ENCODE assay signal across 20 mouse cellular contexts in genomic region chr11:55633901-55634300, GRCm38 (mm10). TPM values are rescaled to one million over a fixed set of nuclear protein-coding genes. Genes with fewer than 3 reads are reported as not detected.
DNase-seq lines count a peak whose midpoint lies in the region; ATAC-seq and TF ChIP-seq lines count a peak whose summit lies in the region.
"Had no signal": no experiment of that assay in that cellular context is flagged by ENCODE, and none has a peak within 500 bp of the region (broad histone marks: within the 10 kb centered on the region; RNA-seq: fewer than 3 reads in every experiment).

No protein-coding gene starts in this region.

- H3K9me3 ChIP-seq in hindbrain, embryonic 11.5 days (ENCODE audit: control insufficient read depth, low read length), result no peaks in the 10 kb centered on the region
- H3K9me3 ChIP-seq in hindbrain, embryonic 14.5 days (ENCODE audit: control insufficient read depth, low read length), result no peaks in the 10 kb centered on the region
- H3K9me3 ChIP-seq: hindbrain, embryonic 15.5 days; limb, embryonic 12.5 days; liver, embryonic 15.5 days had no signal

- no peaks in the 10 kb centered on the region for H3K36me3 ChIP-seq in hindbrain, embryonic 11.5 days (ENCODE audit: control insufficient read depth, insufficient read depth, low read length)
- no peaks in the 10 kb centered on the region for H3K36me3 ChIP-seq in hindbrain, embryonic 14.5 days (replicated peaks; ENCODE audit: control insufficient read depth, insufficient read depth)
- H3K36me3 ChIP-seq: G1E; hindbrain, embryonic 15.5 days; limb, embryonic 12.5 days; liver, embryonic 15.5 days had no signal

- DNase-seq in hindbrain, embryonic 11.5 days (ENCODE audit: low spot score), result peak; percentile 47
- DNase-seq in hindbrain, embryonic 14.5 days (ENCODE audit: low spot score), result no peak
- peak; percentile 2 to 9 for DNase-seq in cerebellum, postnatal 36 days
- DNase-seq in layer of hippocampus, adult 2 months (ENCODE audit: low spot score in 2 of 2), result peak; percentile 39
- DNase-seq in retina, embryonic 14.5 days (ENCODE audit: low spot score), result peak; percentile 17
- no peak for DNase-seq in gastrocnemius, adult 18-20 months (ENCODE audit: low spot score)
- no peak for DNase-seq in lung, postnatal 4 days
- DNase-seq: adrenal gland, postnatal 25 days; forebrain, postnatal 0 days; gastrocnemius, postnatal 36 days; kidney, adult 9 months; lung, postnatal 36 days; right cerebral cortex, postnatal 25 days had no signal

- H3K9ac ChIP-seq in hindbrain, embryonic 11.5 days (ENCODE audit: low read depth, low read length), result no peak overlapping the region
- no peak overlapping the region for H3K9ac ChIP-seq in hindbrain, embryonic 14.5 days
- H3K9ac ChIP-seq: forebrain, postnatal 0 days; hindbrain, embryonic 15.5 days; limb, embryonic 12.5 days; liver, embryonic 15.5 days had no signal

- TF ChIP-seq CTCF in layer of hippocampus, adult 2 months (conservative IDR thresholded peaks at IDR 0.05), result no peak

- H3K27ac ChIP-seq in hindbrain, embryonic 11.5 days (ENCODE audit: low read depth, low read length), result peak overlapping the region; percentile 60
- H3K27ac ChIP-seq in hindbrain, embryonic 14.5 days, result no peak overlapping the region
- H3K27ac ChIP-seq in layer of hippocampus, adult 2 months, result no peak overlapping the region
- H3K27ac ChIP-seq: hindbrain, embryonic 15.5 days; limb, embryonic 12.5 days; liver, embryonic 15.5 days had no signal

- H3K27me3 ChIP-seq in hindbrain, embryonic 11.5 days (ENCODE audit: control insufficient read depth, insufficient read depth, low read length), result no peaks in the 10 kb centered on the region
- no peaks in the 10 kb centered on the region for H3K27me3 ChIP-seq in hindbrain, embryonic 14.5 days (ENCODE audit: control insufficient read depth, insufficient read depth, low read length)
- H3K27me3 ChIP-seq: hindbrain, embryonic 15.5 days; limb, embryonic 12.5 days; liver, embryonic 15.5 days had no signal

- ATAC-seq in hindbrain, embryonic 11.5 days (ENCODE audit: low FRiP score), result peak; percentile 81
- no peak for ATAC-seq in hindbrain, embryonic 14.5 days (ENCODE audit: low FRiP score)
- ATAC-seq in megakaryocyte-erythroid progenitor cell, adult 5-6 weeks (replicated peaks; ENCODE audit: low FRiP score, low TSS enrichment, poor library complexity, severe bottlenecking), result no peak
- ATAC-seq: forebrain, postnatal 0 days; midbrain, embryonic 16.5 days had no signal

- H3K4me1 ChIP-seq in hindbrain, embryonic 11.5 days (replicated peaks; ENCODE audit: control insufficient read depth, insufficient read depth, low read length), result no peaks in the 10 kb centered on the region; the same call in 1 of the 2 replicates
- H3K4me1 ChIP-seq in hindbrain, embryonic 14.5 days (replicated peaks; ENCODE audit: control insufficient read depth, insufficient read depth, low read length), result 0 out of 2 replicates have a peak, but pooled peaks cover 7% of the 10 kb centered on the region
- H3K4me1 ChIP-seq: limb, embryonic 12.5 days; liver, embryonic 15.5 days had no signal

- no peak overlapping the region for H3K4me3 ChIP-seq in hindbrain, embryonic 11.5 days (ENCODE audit: low read depth, low read length)
- no peak overlapping the region for H3K4me3 ChIP-seq in hindbrain, embryonic 14.5 days (replicated peaks; ENCODE audit: low read length)
- H3K4me3 ChIP-seq in layer of hippocampus, adult 2 months, result no peak overlapping the region
- H3K4me3 ChIP-seq: hindbrain, embryonic 15.5 days; limb, embryonic 12.5 days; liver, embryonic 15.5 days had no signal

- no peak overlapping the region for H3K4me2 ChIP-seq in hindbrain, embryonic 11.5 days (replicated peaks; ENCODE audit: low read depth, low read length)
- H3K4me2 ChIP-seq in hindbrain, embryonic 14.5 days (replicated peaks), result no peak overlapping the region
- H3K4me2 ChIP-seq: hindbrain, embryonic 15.5 days; limb, embryonic 12.5 days; liver, embryonic 15.5 days had no signal

RNA-seq across cellular contexts. Expression of gene Glra1, which starts 25.9 kb away (rescaled TPM):
- 5.8 and 10.0 TPM in 2 replicates for polyA plus RNA-seq in hindbrain, embryonic 11.5 days (2014; fragmentation: Nextera tagmentation; extraction: Ambion mirVana)
- polyA plus RNA-seq in hindbrain, embryonic 14.5 days (2014; fragmentation: Nextera tagmentation; extraction: Ambion mirVana), result 1.7 and 2.5 TPM in 2 replicates
- total RNA-seq in layer of hippocampus, adult 2 months (2021), result under 1 TPM in 1 of 2 experiments, not detected in 1; 0.29 TPM
- not detected for total RNA-seq in gastrocnemius, adult 18-20 months (2021)
- not detected in 2 replicates for total RNA-seq in megakaryocyte-erythroid progenitor cell, adult 5-6 weeks (2014; fragmentation: Nextera tagmentation)
- total RNA-seq in megakaryocyte-erythroid progenitor cell, adult 5-6 weeks (2017), result not detected in 2 replicates
- total RNA-seq: adrenal gland, postnatal 25 days; gastrocnemius, postnatal 36 days had no signal
- polyA plus RNA-seq: G1E; heart, embryonic 14.5 days; limb, embryonic 12.5 days; liver, embryonic 15.5 days had no signal

Comparison
In these comparisons a context has a peak if more than half of its experiments do, and no peak if none do; other contexts are left out.
1. DNase-seq: peak in hindbrain, embryonic 11.5 days (single experiment), cerebellum, postnatal 36 days (2 of 2), layer of hippocampus, adult 2 months (2 of 2) and retina, embryonic 14.5 days (single experiment); none in hindbrain, embryonic 14.5 days (single experiment), gastrocnemius, adult 18-20 months (single experiment) and lung, postnatal 4 days (0 of 2).